9 mouse cellular contexts compared by ENCODE assay signal in genomic region chr4:83343895-83344294, GRCm38 (mm10). TPM values are rescaled to one million over a fixed set of nuclear protein-coding genes. Genes with fewer than 3 reads are reported as not detected.
DNase-seq lines count a peak whose midpoint lies in the region; ATAC-seq and TF ChIP-seq lines count a peak whose summit lies in the region.
"Had no signal": no experiment of that assay in that cellular context is flagged by ENCODE, and none has a peak within 500 bp of the region (broad histone marks: within the 10 kb centered on the region; RNA-seq: fewer than 3 reads in every experiment).

No protein-coding gene starts in this region.

- H3K79me2 ChIP-seq in MEL (ENCODE audit: control insufficient read depth, insufficient read depth, low read length, poor library complexity): no peaks in the 10 kb centered on the region

- TF ChIP-seq EP300 in liver, embryonic 14.5 days (IDR thresholded peaks at IDR 0.05; ENCODE audit: low read depth): no peak
- no peak for TF ChIP-seq EP300 in MEL (IDR thresholded peaks at IDR 0.05; ENCODE audit: low read depth in 1 of 2, low read length in 2 of 2)

- ATAC-seq in forebrain, postnatal 0 days: no peak
- no peak for ATAC-seq in forebrain, embryonic 13.5 days
- ATAC-seq in liver, embryonic 14.5 days (ENCODE audit: insufficient read depth): no peak
- ATAC-seq in liver, embryonic 11.5 days (replicated peaks; ENCODE audit: low FRiP score): no peak
- ATAC-seq: hindbrain, embryonic 16.5 days had no signal

- no peak overlapping the region for H3K9ac ChIP-seq in forebrain, postnatal 0 days
- H3K9ac ChIP-seq in forebrain, embryonic 13.5 days: no peak overlapping the region
- H3K9ac ChIP-seq in liver, embryonic 14.5 days (replicated peaks): no peak overlapping the region
- no peak overlapping the region for H3K9ac ChIP-seq in liver, embryonic 11.5 days (ENCODE audit: low read depth, low read length)
- no peak overlapping the region for H3K9ac ChIP-seq in MEL (ENCODE audit: control insufficient read depth, low read depth, low read length, poor library complexity, severe bottlenecking)

- H3K36me3 ChIP-seq in forebrain, postnatal 0 days (ENCODE audit: insufficient read depth): no peaks in the 10 kb centered on the region
- no peaks in the 10 kb centered on the region for H3K36me3 ChIP-seq in forebrain, embryonic 13.5 days (ENCODE audit: poor library complexity, severe bottlenecking)
- no peaks in the 10 kb centered on the region for H3K36me3 ChIP-seq in liver, embryonic 14.5 days (replicated peaks; ENCODE audit: control insufficient read depth, insufficient read depth, low read depth)
- H3K36me3 ChIP-seq in liver, embryonic 11.5 days (ENCODE audit: control insufficient read depth, insufficient read depth, low read length): no peaks in the 10 kb centered on the region
- no peaks in the 10 kb centered on the region for H3K36me3 ChIP-seq in MEL (ENCODE audit: control insufficient read depth in 1 of 2, insufficient read depth in 2 of 2, low read length in 2 of 2)

- no peak for TF ChIP-seq POLR2A in MEL (IDR thresholded peaks at IDR 0.05; ENCODE audit: control insufficient read depth in 1 of 2, insufficient read depth in 1 of 2, low read depth in 1 of 2, low read length in 2 of 2, poor library complexity in 1 of 2)

- H3K9me3 ChIP-seq in forebrain, postnatal 0 days (ENCODE audit: low read length): no peaks in the 10 kb centered on the region
- H3K9me3 ChIP-seq in forebrain, embryonic 13.5 days (replicated peaks): no peaks in the 10 kb centered on the region
- no peaks in the 10 kb centered on the region for H3K9me3 ChIP-seq in liver, embryonic 14.5 days (ENCODE audit: control insufficient read depth, low read length)
- H3K9me3 ChIP-seq in liver, embryonic 11.5 days (ENCODE audit: control insufficient read depth, low read length): no peaks in the 10 kb centered on the region
- H3K9me3 ChIP-seq in MEL (replicated peaks; ENCODE audit: insufficient read depth, low read length): no peaks in the 10 kb centered on the region

- no peaks in the 10 kb centered on the region for H3K27me3 ChIP-seq in forebrain, postnatal 0 days (ENCODE audit: insufficient read depth, low read length)
- H3K27me3 ChIP-seq in forebrain, embryonic 13.5 days: no peaks in the 10 kb centered on the region
- no peaks in the 10 kb centered on the region; the same call in 1 of the 2 replicates for H3K27me3 ChIP-seq in liver, embryonic 14.5 days (ENCODE audit: control insufficient read depth, insufficient read depth, low read length)
- no peaks in the 10 kb centered on the region; the same call in 1 of the 2 replicates for H3K27me3 ChIP-seq in liver, embryonic 11.5 days (replicated peaks; ENCODE audit: control insufficient read depth, insufficient read depth, low read length)
- H3K27me3 ChIP-seq in MEL (ENCODE audit: control insufficient read depth in 1 of 2, insufficient read depth in 2 of 2, low read length in 2 of 2): peaks cover 0 to 5% of the 10 kb centered on the region in 2 experiments; a peak in 1 of 4 replicates

- TF ChIP-seq CTCF in forebrain, postnatal 0 days (IDR thresholded peaks at IDR 0.05; ENCODE audit: low read depth): peak; percentile 52
- TF ChIP-seq CTCF in liver, embryonic 14.5 days (IDR thresholded peaks at IDR 0.05; ENCODE audit: low read depth): peak; percentile 52
- peak; percentile 46 to 66 (median 63); a peak in 5 of 6 replicates for TF ChIP-seq CTCF in MEL (IDR thresholded peaks at IDR 0.05 in 2 of 3, conservative IDR thresholded peaks at IDR 0.05 in 1 of 3; ENCODE audit: control insufficient read depth in 1 of 3, insufficient read depth in 1 of 3, low read depth in 2 of 3, low read length in 3 of 3, poor library complexity in 1 of 3, severe bottlenecking in 1 of 3)

- H3K4me3 ChIP-seq in forebrain, postnatal 0 days (ENCODE audit: low read depth, low read length): no peak overlapping the region
- H3K4me3 ChIP-seq in forebrain, embryonic 13.5 days: no peak overlapping the region
- no peak overlapping the region for H3K4me3 ChIP-seq in liver, embryonic 14.5 days (ENCODE audit: insufficient read depth in 1 of 2, low read depth in 2 of 2, low read length in 2 of 2)
- no peak overlapping the region for H3K4me3 ChIP-seq in liver, embryonic 11.5 days (ENCODE audit: low read depth, low read length)
- no peak overlapping the region for H3K4me3 ChIP-seq in MEL (ENCODE audit: control insufficient read depth in 1 of 2, insufficient read depth in 1 of 2, low read depth in 2 of 2, low read length in 2 of 2)

- peak; percentile 17 for DNase-seq in forebrain, postnatal 0 days
- DNase-seq in liver, embryonic 14.5 days (ENCODE audit: low read depth in 3 of 3, low spot score in 3 of 3): no peak
- no peak for DNase-seq in liver, embryonic 11.5 days (ENCODE audit: low spot score)
- peak; percentile 41 for DNase-seq in MEL (ENCODE audit: low read depth, low spot score)
- DNase-seq in lung, postnatal 10 days: peak; percentile 31
- DNase-seq in frontal cortex, postnatal 36 days (ENCODE audit: low spot score in 2 of 2): no peak
- no peak for DNase-seq in left cerebral cortex, adult 9 months (ENCODE audit: low spot score in 2 of 2)

- peak; percentile 54 for TF ChIP-seq RAD21 in MEL (IDR thresholded peaks at IDR 0.05; ENCODE audit: low read depth, low read length)

- 79% methylated on average over 2 of the region's 2 CpGs for WGBS in forebrain, postnatal 0 days
- 63% methylated on average over 2 of the region's 2 CpGs for WGBS in forebrain, embryonic 13.5 days
- 30% methylated on average over 2 of the region's 2 CpGs for WGBS in liver, embryonic 14.5 days (ENCODE audit: insufficient replicate concordance)
- 60% methylated on average over 2 of the region's 2 CpGs for WGBS in liver, embryonic 11.5 days

- H3K27ac ChIP-seq in forebrain, postnatal 0 days (ENCODE audit: low read depth, low read length): no peak overlapping the region
- H3K27ac ChIP-seq in forebrain, embryonic 13.5 days: no peak overlapping the region
- H3K27ac ChIP-seq in liver, embryonic 14.5 days: no peak overlapping the region
- no peak overlapping the region for H3K27ac ChIP-seq in liver, embryonic 11.5 days (ENCODE audit: low read depth, low read length)
- H3K27ac ChIP-seq in MEL (ENCODE audit: control insufficient read depth, low read depth, low read length): no peak overlapping the region

- no peaks in the 10 kb centered on the region for H3K4me1 ChIP-seq in forebrain, postnatal 0 days (ENCODE audit: insufficient read depth)
- H3K4me1 ChIP-seq in forebrain, embryonic 13.5 days: no peaks in the 10 kb centered on the region
- H3K4me1 ChIP-seq in liver, embryonic 14.5 days (replicated peaks; ENCODE audit: control insufficient read depth in 2 of 2, insufficient read depth in 2 of 2, low read length in 1 of 2): no peaks in the 10 kb centered on the region
- H3K4me1 ChIP-seq in liver, embryonic 11.5 days (replicated peaks; ENCODE audit: control insufficient read depth, insufficient read depth, low read length): no peaks in the 10 kb centered on the region
- H3K4me1 ChIP-seq in MEL (ENCODE audit: control insufficient read depth in 1 of 2, insufficient read depth in 2 of 2, low read length in 2 of 2): no peaks in the 10 kb centered on the region

- H3K4me2 ChIP-seq in forebrain, postnatal 0 days (ENCODE audit: low read depth): no peak overlapping the region
- no peak overlapping the region for H3K4me2 ChIP-seq in forebrain, embryonic 13.5 days
- no peak overlapping the region for H3K4me2 ChIP-seq in liver, embryonic 14.5 days (ENCODE audit: low read depth)
- no peak overlapping the region for H3K4me2 ChIP-seq in liver, embryonic 11.5 days

TF ChIP-seq in MEL, 35 proteins besides CTCF, POLR2A, EP300 and RAD21:
- TF ChIP-seq POLR2AphosphoS2 (IDR thresholded peaks at IDR 0.05; ENCODE audit: low read length) (no peak), ZC3H11A (IDR thresholded peaks at IDR 0.05; ENCODE audit: low read depth, low read length) (peak; percentile 13; the same call in 1 of the 2 replicates), SMC3 (IDR thresholded peaks at IDR 0.05; ENCODE audit: low read depth, low read length) (peak; percentile 59)

RNA-seq across cellular contexts. Expression of gene Ttc39b, which starts 19.8 kb away (rescaled TPM):
- total RNA-seq in forebrain, postnatal 0 days (2014; rRNA removed): 9.4 and 20.3 TPM in 2 replicates
- 4.6 and 5.1 TPM in 2 replicates for polyA plus RNA-seq in forebrain, postnatal 0 days (2015; fragmentation: Nextera tagmentation; extraction: Ambion mirVana)
- polyA plus RNA-seq in forebrain, embryonic 13.5 days (2015; fragmentation: Nextera tagmentation; extraction: Ambion mirVana): 9.9 and 12.8 TPM in 2 replicates
- 0.37 and 0.60 TPM in 2 replicates for polyA plus RNA-seq in liver, embryonic 14.5 days (2012; rRNA removed)
- 2.1 and 2.9 TPM in 2 replicates for polyA plus RNA-seq in liver, embryonic 14.5 days (2014; fragmentation: Nextera tagmentation; extraction: Ambion mirVana)
- polyA plus RNA-seq in liver, embryonic 11.5 days (2014; fragmentation: Nextera tagmentation; extraction: Ambion mirVana): 5.1 and 5.6 TPM in 2 replicates
- 11.3 and 16.1 TPM in 2 replicates for total RNA-seq in MEL (2012; rRNA removed)
- 100 to 1,000 TPM in 1 of 2 experiments, 10 to 100 TPM in 1; 21.1 to 109 TPM for polyA plus RNA-seq in MEL (2012; ENCODE audit: insufficient read depth in 1 of 2, insufficient read length in 2 of 2, low read depth in 1 of 2, low replicate concordance in 2 of 2, missing spikeins in 1 of 2)

Comparison
In these comparisons a context has a peak if more than half of its experiments do, and no peak if none do; other contexts are left out.
1. DNase-seq: peak in forebrain, postnatal 0 days (single experiment), MEL (single experiment) and lung, postnatal 10 days (single experiment); none in liver, embryonic 14.5 days (0 of 3), liver, embryonic 11.5 days (single experiment), frontal cortex, postnatal 36 days (0 of 2) and left cerebral cortex, adult 9 months (0 of 2).
2. Peak in every context shown above with its lines, with median percentiles within 50 percentile points of each other: CTCF ChIP-seq.